Mouse (Mus musculus): Measurements from ENCODE around the gene Apba2.

Gene Apba2

GRCm38 (mm10) chr7:64501536-64502270, at the start of gene Apba2:
Gene Apba2, plus strand, starts transcription at chr7:64501706.
- DNase-seq, result peak; percentile 81

GRCm38 (mm10) chr7:64451861-64452382, 49.6 kb upstream of the Apba2 start:
- peak; percentile 30 for DNase-seq

GRCm38 (mm10) chr7:64452471-64453222, 48.9 kb upstream of the Apba2 start:
- DNase-seq, result no peak

GRCm38 (mm10) chr7:64456176-64456575, 45.3 kb upstream of the Apba2 start:
- no peak for DNase-seq

- DNase-seq, result no peak
These were observed 44.8 kb upstream of the Apba2 start for GRCm38 (mm10) chr7:64456676-64457075.

GRCm38 (mm10) chr7:64457811-64458210, 43.7 kb upstream of the Apba2 start:
- no peak for DNase-seq

GRCm38 (mm10) chr7:64497438-64497837, 4.1 kb upstream of the Apba2 start:
- no peak for DNase-seq

GRCm38 (mm10) chr7:64502271-64503180, 1.0 kb downstream of the Apba2 start:
- DNase-seq, result no peak

- DNase-seq, result no peak
These were observed 2.1 kb downstream of the Apba2 start for GRCm38 (mm10) chr7:64503641-64504040.

- peak; percentile 76 for DNase-seq
These were observed 3.3 kb downstream of the Apba2 start for GRCm38 (mm10) chr7:64504691-64505231.

- DNase-seq, result peak; percentile 49
These were observed 4.1 kb downstream of the Apba2 start for GRCm38 (mm10) chr7:64505571-64505970.

GRCm38 (mm10) chr7:64508826-64509225, 7.3 kb downstream of the Apba2 start:
- no peak for DNase-seq

- no peak for DNase-seq
These were observed 8.4 kb downstream of the Apba2 start for GRCm38 (mm10) chr7:64509911-64510310.

- DNase-seq, result no peak
These were observed 9.2 kb downstream of the Apba2 start for GRCm38 (mm10) chr7:64510526-64511210.

GRCm38 (mm10) chr7:64513621-64514020, 12.1 kb downstream of the Apba2 start:
- no peak for DNase-seq

- DNase-seq, result no peak
These were observed 13.8 kb downstream of the Apba2 start for GRCm38 (mm10) chr7:64515280-64515679.

- no peak for DNase-seq
These were observed 14.4 kb downstream of the Apba2 start for GRCm38 (mm10) chr7:64515891-64516290.

- DNase-seq, result no peak
These were observed 17.6 kb downstream of the Apba2 start for GRCm38 (mm10) chr7:64519091-64519490.

GRCm38 (mm10) chr7:64519521-64519920, 18.0 kb downstream of the Apba2 start:
- no peak for DNase-seq

- DNase-seq, result no peak
These were observed 20.3 kb downstream of the Apba2 start for GRCm38 (mm10) chr7:64521695-64522408.

GRCm38 (mm10) chr7:64522409-64522730, 20.9 kb downstream of the Apba2 start:
- DNase-seq, result no peak
